Mouse (Mus musculus) ES-Bruce4 (cell line): ENCODE results near the gene Ttc39b. TPM values are rescaled to one million over a fixed set of nuclear protein-coding genes. Genes with fewer than 3 reads are reported as not detected.

ENCODE experiments used
- H3K27ac ChIP-seq: 2 replicates; pipeline ENCODE4 v1.5.1; 2012; ENCODE audit warnings: low read length, inconsistent platforms; ENCODE audit not compliant: insufficient read depth
- H3K27me3 ChIP-seq: 2 replicates; pipeline ENCODE4 v1.6.1; 2012; ENCODE audit warnings: mild to moderate bottlenecking, low read length, inconsistent platforms; ENCODE audit not compliant: control insufficient read depth, poor library complexity, insufficient read depth, severe bottlenecking
- H3K36me3 ChIP-seq: 2 replicates; pipeline ENCODE4 v1.6.1; 2012; ENCODE audit warnings: inconsistent platforms, mild to moderate bottlenecking, low read length, moderate library complexity; ENCODE audit not compliant: control insufficient read depth, poor library complexity, insufficient read depth, severe bottlenecking
- H3K4me1 ChIP-seq: one replicate; pipeline ENCODE4 v1.8.1; 2011; ENCODE audit warnings: low read length; ENCODE audit not compliant: control insufficient read depth, insufficient read depth
- H3K4me3 ChIP-seq: 2 replicates; pipeline ENCODE4 v1.5.1; 2011; ENCODE audit warnings: low read depth, mild to moderate bottlenecking, low read length
- H3K9ac ChIP-seq: 2 replicates; pipeline ENCODE4 v1.6.1; 2012; ENCODE audit warnings: low read depth, mild to moderate bottlenecking, inconsistent platforms; ENCODE audit not compliant: poor library complexity, severe bottlenecking
- H3K9me3 ChIP-seq: replicated peaks from 2 replicates; pipeline ENCODE4 v1.6.1; 2012; ENCODE audit warnings: mild to moderate bottlenecking, low read length, inconsistent platforms; ENCODE audit not compliant: control insufficient read depth, poor library complexity, insufficient read depth, severe bottlenecking
- CTCF ChIP-seq: IDR thresholded peaks from one replicate; pipeline ENCODE4 v1.8.1; 2011; ENCODE audit warnings: low read depth, low read length
- EP300 ChIP-seq: IDR thresholded peaks from 2 replicates; pipeline ENCODE4 v1.6.1; 2011; ENCODE audit warnings: low read depth, low read length; ENCODE audit not compliant: insufficient read depth
- POLR2A ChIP-seq: IDR thresholded peaks from one replicate; pipeline ENCODE4 v1.8.1; 2011; ENCODE audit warnings: low read length; ENCODE audit not compliant: insufficient read depth
- polyA plus RNA-seq: library from polyadenylated mRNA; stranded (reverse); fragments of >200 nt; gene quantifications from 2 replicates; pipeline ENCODE4 v1.2.4, GENCODE M21; 2011; ENCODE audit warnings: low read depth; ENCODE audit not compliant: missing spikeins, insufficient read depth, insufficient read length

The Ttc39b gene
- polyA plus RNA-seq, 1 experiment: 48.9 TPM

DNA sequence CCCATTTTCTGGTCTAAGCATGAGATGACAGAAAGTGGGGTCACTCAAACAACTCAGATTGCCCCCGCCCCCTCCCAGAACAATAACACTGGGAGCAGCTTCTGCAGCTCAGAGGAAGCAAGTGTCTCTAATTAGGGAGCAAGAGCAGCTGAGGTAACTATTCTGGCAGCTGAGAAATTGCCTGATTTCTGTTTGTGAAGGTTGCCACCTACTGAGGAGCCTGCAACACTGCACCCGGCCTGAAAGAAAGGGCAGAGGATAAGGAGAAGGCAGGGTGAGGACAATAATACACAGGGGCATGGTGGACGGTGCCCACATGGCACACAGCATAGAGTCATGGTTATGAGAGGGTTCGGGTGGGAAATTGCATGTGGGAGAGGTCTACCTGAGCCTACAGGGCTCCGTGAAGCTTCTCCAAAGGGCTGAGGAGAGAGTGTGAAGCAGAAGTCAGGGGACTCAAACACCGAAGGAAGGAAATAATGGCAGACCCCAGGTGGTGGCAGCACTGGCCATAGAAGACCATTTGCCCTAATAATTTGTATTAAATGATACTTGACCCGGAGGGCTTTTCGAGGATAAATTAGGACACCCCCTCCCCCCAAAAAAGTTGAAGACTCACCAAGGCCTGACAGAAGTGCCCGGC lies 140.6 kb downstream of the Ttc39b start:
- Histone ChIP-seq H3K27ac (no peak overlapping the region), H3K9ac (no peak overlapping the region), H3K27me3 (no peaks in the 10 kb centered on the region), H3K4me1 (no peaks in the 10 kb centered on the region), H3K9me3 (no peaks in the 10 kb centered on the region), H3K4me3 (no peak overlapping the region), H3K36me3 (no peaks in the 10 kb centered on the region)
- TF ChIP-seq POLR2A: no peak
- TF ChIP-seq EP300: no peak
- peak; percentile 72 for TF ChIP-seq CTCF

DNA sequence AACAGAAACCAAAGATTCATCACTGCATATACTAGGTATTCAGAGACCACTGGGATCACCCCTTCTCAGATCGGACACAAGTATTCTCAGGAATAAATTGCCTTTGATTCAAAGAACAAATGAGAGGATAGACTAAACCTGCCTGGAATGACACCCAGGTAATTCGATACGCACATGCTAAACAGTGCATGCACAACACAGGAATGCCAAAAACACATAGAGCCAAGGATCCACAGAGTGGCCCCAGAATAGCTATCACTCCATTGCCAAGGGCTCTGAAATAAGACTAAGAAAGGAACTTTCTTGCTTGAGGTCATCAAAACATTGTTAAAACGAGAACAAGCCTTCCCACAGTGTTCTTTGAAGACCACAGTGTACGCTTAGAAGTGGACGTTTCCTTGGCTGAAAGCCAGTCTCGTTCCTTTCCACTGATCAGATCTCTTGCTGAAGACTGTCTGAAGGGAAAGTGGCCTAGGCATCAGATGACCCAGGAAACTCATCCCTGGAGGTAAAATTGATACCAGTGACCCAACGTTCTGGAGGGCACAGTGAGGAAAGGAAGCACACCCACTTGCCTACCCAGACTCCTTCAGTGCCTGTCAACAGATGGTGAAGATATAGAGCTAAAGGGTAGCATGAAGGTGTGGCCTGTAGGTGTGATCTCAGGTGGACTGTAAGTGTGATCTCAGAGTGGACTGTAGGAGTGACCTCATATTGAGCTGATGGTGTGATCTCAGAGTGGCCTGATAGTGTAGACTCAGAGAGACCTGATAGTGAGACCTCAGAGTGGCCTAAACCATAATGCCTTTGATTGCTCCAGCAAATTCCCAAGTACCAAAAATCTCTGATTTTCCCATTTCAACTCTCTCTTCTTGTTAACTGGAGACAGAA lies 141.6 kb downstream of the Ttc39b start:
- H3K9me3 ChIP-seq: no peaks in the 10 kb centered on the region
- no peak for TF ChIP-seq CTCF
- H3K36me3 ChIP-seq: no peaks in the 10 kb centered on the region
- H3K27me3 ChIP-seq: no peaks in the 10 kb centered on the region
- H3K9ac ChIP-seq: no peak overlapping the region
- H3K4me1 ChIP-seq: no peaks in the 10 kb centered on the region
- H3K4me3 ChIP-seq: no peak overlapping the region
- no peak overlapping the region for H3K27ac ChIP-seq

DNA sequence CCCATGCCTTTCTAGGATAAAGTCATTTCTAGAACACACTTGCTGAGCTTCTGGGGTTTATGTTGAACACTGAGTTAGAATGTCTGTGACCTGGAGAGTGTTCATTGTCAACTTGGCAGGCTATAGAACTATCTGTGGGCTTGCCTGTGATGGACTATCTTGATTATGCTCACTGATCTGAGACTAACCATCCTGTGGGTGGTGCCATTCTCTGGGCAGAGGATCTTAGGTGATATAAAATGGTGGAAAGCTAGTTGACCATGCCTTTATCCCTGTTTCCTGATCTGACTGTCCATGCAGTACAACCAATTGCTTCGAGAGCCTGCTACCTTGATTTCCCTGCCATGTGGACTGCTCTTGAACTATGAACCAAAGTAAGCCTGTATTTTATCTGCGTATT lies 146.6 kb downstream of the Ttc39b start:
- H3K27me3 ChIP-seq: no peaks in the 10 kb centered on the region
- H3K4me1 ChIP-seq: no peaks in the 10 kb centered on the region
- no peak overlapping the region for H3K27ac ChIP-seq
- no peaks in the 10 kb centered on the region for H3K9me3 ChIP-seq
- H3K9ac ChIP-seq: no peak overlapping the region
- TF ChIP-seq EP300: no peak
- no peak for TF ChIP-seq POLR2A
- no peak for TF ChIP-seq CTCF
- no peaks in the 10 kb centered on the region for H3K36me3 ChIP-seq
- no peak overlapping the region for H3K4me3 ChIP-seq

DNA sequence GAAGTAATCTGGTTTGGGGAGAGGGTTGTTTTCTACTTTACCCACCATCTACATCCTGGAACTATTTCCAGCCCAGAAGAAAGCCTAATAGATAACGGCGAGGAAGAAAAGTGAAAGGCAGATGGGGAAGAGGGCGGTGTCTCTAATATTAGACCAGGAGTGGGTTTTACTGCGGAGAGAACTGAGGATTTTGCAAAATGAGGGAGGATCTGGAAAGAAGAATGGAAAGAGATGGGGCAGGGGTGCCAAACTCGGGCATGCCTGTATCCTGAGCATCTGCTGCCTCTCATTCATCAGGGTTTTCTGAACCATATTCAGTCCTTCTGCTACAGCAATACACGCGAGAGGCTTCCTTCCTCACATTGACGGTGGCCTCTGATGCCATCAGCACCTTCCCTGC lies 149.1 kb downstream of the Ttc39b start:
- TF ChIP-seq CTCF (no peak), POLR2A (no peak), EP300 (no peak)
- Histone ChIP-seq H3K9me3 (no peaks in the 10 kb centered on the region), H3K36me3 (no peaks in the 10 kb centered on the region), H3K9ac (no peak overlapping the region), H3K4me3 (no peak overlapping the region), H3K27me3 (no peaks in the 10 kb centered on the region), H3K4me1 (no peaks in the 10 kb centered on the region), H3K27ac (no peak overlapping the region)

DNA sequence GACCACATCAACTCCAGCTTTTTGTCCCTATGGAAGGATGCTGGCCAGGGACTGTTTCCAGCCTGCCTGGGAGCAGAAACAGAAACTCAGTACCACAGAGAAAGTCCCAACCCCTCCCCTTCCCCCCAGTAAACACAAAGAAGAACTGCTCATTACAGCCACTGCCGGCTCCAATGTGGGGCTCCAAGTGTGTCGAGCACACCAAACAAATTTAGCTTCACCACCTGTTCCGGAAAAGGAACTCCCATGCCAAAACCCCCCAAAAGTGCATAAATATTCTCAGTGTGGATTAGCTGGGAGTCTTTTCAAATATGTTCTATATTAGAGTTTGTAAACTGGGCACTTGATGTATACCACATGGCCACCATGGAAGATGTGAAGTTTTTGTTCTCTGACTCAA lies 151.8 kb downstream of the Ttc39b start:
- no peak overlapping the region for H3K27ac ChIP-seq
- H3K4me3 ChIP-seq: no peak overlapping the region
- H3K4me1 ChIP-seq: no peaks in the 10 kb centered on the region
- no peaks in the 10 kb centered on the region for H3K36me3 ChIP-seq
- H3K9me3 ChIP-seq: no peaks in the 10 kb centered on the region
- no peaks in the 10 kb centered on the region for H3K27me3 ChIP-seq
- H3K9ac ChIP-seq: no peak overlapping the region
- TF ChIP-seq CTCF (no peak), POLR2A (no peak), EP300 (no peak)

DNA sequence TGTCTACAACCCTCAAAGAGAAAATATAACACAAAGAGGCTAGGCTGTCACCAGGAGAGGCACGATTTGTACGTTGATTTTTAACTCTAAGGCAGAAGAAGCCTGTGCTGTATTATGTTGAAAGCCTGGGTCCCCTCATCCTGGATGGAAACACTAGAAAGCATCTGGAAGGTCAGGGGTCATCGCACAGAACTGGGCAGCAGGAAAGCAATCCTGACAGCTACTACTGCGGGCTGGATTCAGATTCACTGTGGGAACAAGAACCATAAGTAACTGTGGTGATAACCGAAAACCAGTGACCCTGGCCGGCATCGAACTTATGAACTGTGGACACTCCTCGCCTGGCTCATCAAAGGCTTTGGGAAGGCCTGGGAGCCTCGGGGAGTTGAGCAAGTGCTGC lies 153.3 kb downstream of the Ttc39b start:
- H3K27ac ChIP-seq: no peak overlapping the region

More for the DNA sequence above, 153.3 kb downstream of the Ttc39b start:
- no peak for TF ChIP-seq POLR2A
- no peak for TF ChIP-seq CTCF
- TF ChIP-seq EP300: no peak
- Histone ChIP-seq H3K4me3 (no peak overlapping the region), H3K4me1 (no peaks in the 10 kb centered on the region), H3K27me3 (no peaks in the 10 kb centered on the region), H3K9me3 (no peaks in the 10 kb centered on the region), H3K9ac (no peak overlapping the region), H3K36me3 (no peaks in the 10 kb centered on the region)

Other genes with a start within 250 kb of the Ttc39b start
- gene Snapc3, start 93.5 kb upstream of the Ttc39b start, polyA plus RNA-seq: 48.6 and 52.3 TPM in 2 replicates
- gene Psip1, start 162.2 kb upstream of the Ttc39b start, polyA plus RNA-seq: 434 and 464 TPM in 2 replicates
- gene Ccdc171, start 201.3 kb upstream of the Ttc39b start, polyA plus RNA-seq: 8.7 and 9.2 TPM in 2 replicates